Mouse (Mus musculus) hindbrain, embryonic 16.5 days (tissue): ENCODE results near the gene Nxnl1. TPM values are rescaled to one million over a fixed set of nuclear protein-coding genes. Genes with fewer than 3 reads are reported as not detected.
A peak's percentile ranks its signal among the peaks of the same experiment; 100 is the strongest.

Source experiments
- ATAC-seq: fragments of 200-750 bp; cut with Nextera tagmentation; 2 replicates; pipeline ENCODE4 v1.8.0; 2017; ENCODE audit warnings: moderate TSS enrichment, moderate library complexity
- H3K27ac ChIP-seq: fragments of 300-500 bp; sonication (generic); 2 replicates; pipeline ENCODE4 v1.5.1; 2014; ENCODE audit warnings: low read depth, mild to moderate bottlenecking, control low read depth, low read length, moderate library complexity
- H3K27me3 ChIP-seq: fragments of 300-500 bp; sonication (generic); replicated peaks from 2 replicates; pipeline ENCODE4 v1.6.1; 2014; ENCODE audit warnings: low read length; ENCODE audit not compliant: control insufficient read depth, insufficient read depth
- H3K36me3 ChIP-seq: fragments of 300-500 bp; sonication (generic); 2 replicates; pipeline ENCODE4 v1.6.1; 2014; ENCODE audit warnings: mild to moderate bottlenecking, low read length, moderate library complexity, mixed read lengths; ENCODE audit not compliant: control insufficient read depth, insufficient read depth
- H3K4me1 ChIP-seq: fragments of 300-500 bp; sonication (generic); 2 replicates; pipeline ENCODE4 v1.6.1; 2014; ENCODE audit warnings: low read depth, low read length; ENCODE audit not compliant: control insufficient read depth, insufficient read depth
- H3K4me2 ChIP-seq: fragments of 300-500 bp; sonication (generic); 2 replicates; pipeline ENCODE4 v1.6.1; 2014; ENCODE audit warnings: mild to moderate bottlenecking, low read length, control low read depth, moderate library complexity
- H3K4me3 ChIP-seq: fragments of 300-500 bp; sonication (generic); 2 replicates; pipeline ENCODE4 v1.5.1; 2014; ENCODE audit warnings: mild to moderate bottlenecking, low read length, control low read depth, moderate library complexity
- H3K9ac ChIP-seq: fragments of 300-500 bp; sonication (generic); 2 replicates; pipeline ENCODE4 v1.6.1; 2014; ENCODE audit warnings: low read depth, mild to moderate bottlenecking, control low read depth, low read length, moderate library complexity
- H3K9me3 ChIP-seq: fragments of 300-500 bp; sonication (generic); 2 replicates; pipeline ENCODE4 v1.6.1; 2014; ENCODE audit warnings: mild to moderate bottlenecking, low read length, moderate library complexity; ENCODE audit not compliant: control insufficient read depth
- WGBS: fragments of 180-500 bp; shearing (Covaris S2); extraction: QIAGEN DNeasy Blood & Tissue Kit; methylation state at CpG from one replicate; pipeline ENCODE4 v1.1.7; 2014; 5-methylcytosine and 5-hydroxymethylcytosine counted together
- polyA plus RNA-seq: library from polyadenylated mRNA; unstranded; fragments of >200 nt; fragmentation: Nextera tagmentation; extraction: Ambion mirVana; gene quantifications from 2 replicates; pipeline ENCODE4 v1.2.1, GENCODE M21; 2015

The Nxnl1 gene
- polyA plus RNA-seq, result not detected in 2 replicates

- Histone ChIP-seq H3K27me3 (peaks cover 22% of the 10 kb centered on the region), H3K9me3 (peaks cover 2% of the 10 kb centered on the region; the same call in 1 of the 2 replicates), H3K27ac (no peak within 1 kb of the TSS), H3K4me3 (no peak within 1 kb of the TSS), H3K36me3 (no peaks in the 10 kb centered on the region), H3K9ac (no peak within 1 kb of the TSS), H3K4me2 (no peak within 1 kb of the TSS), H3K4me1 (peaks cover 20% of the 10 kb centered on the region)
- 79% methylated on average over 3 of the region's 3 CpGs for WGBS
- ATAC-seq, result no peak
Measured at GRCm38 (mm10) chr8:71566501-71566900, at the start of gene Nxnl1. Gene Nxnl1 (minus strand): TSS chr8:71566601.

GRCm38 (mm10) chr8:71613418-71613817 is 47.0 kb upstream of the Nxnl1 start:
- H3K36me3 ChIP-seq, result peaks cover 32% of the 10 kb centered on the region
- no peak overlapping the region for H3K4me2 ChIP-seq
- WGBS, result 62% methylated on average over 4 of the region's 4 CpGs
- peaks cover 12% of the 10 kb centered on the region for H3K4me1 ChIP-seq
- H3K9ac ChIP-seq, result no peak overlapping the region
- no peaks in the 10 kb centered on the region for H3K27me3 ChIP-seq
- H3K4me3 ChIP-seq, result no peak overlapping the region
- H3K9me3 ChIP-seq, result no peaks in the 10 kb centered on the region
- H3K27ac ChIP-seq, result no peak overlapping the region
- ATAC-seq, result no peak

- no peak overlapping the region for H3K27ac ChIP-seq
- peaks cover 19% of the 10 kb centered on the region for H3K36me3 ChIP-seq
- H3K4me2 ChIP-seq, result peak overlapping the region; percentile 89
- H3K4me3 ChIP-seq, result peak overlapping the region; percentile 87
- H3K27me3 ChIP-seq, result no peaks in the 10 kb centered on the region
- H3K9me3 ChIP-seq, result no peaks in the 10 kb centered on the region
- WGBS, result 29% methylated on average over 5 of the region's 5 CpGs
- H3K4me1 ChIP-seq, result peaks cover 12% of the 10 kb centered on the region
- peak overlapping the region; percentile 89 for H3K9ac ChIP-seq
- ATAC-seq, result no peak
Measured at GRCm38 (mm10) chr8:71612141-71612540, 45.7 kb upstream of the Nxnl1 start.

- ATAC-seq, result peak; percentile 99
- Histone ChIP-seq H3K36me3 (peaks cover 12% of the 10 kb centered on the region; the same call in 1 of the 2 replicates), H3K4me2 (peak within 1 kb of the TSS; percentile 89), H3K4me1 (peaks cover 12% of the 10 kb centered on the region), H3K9me3 (no peaks in the 10 kb centered on the region), H3K4me3 (peak within 1 kb of the TSS; percentile 87), H3K27ac (peak within 1 kb of the TSS; percentile 92), H3K9ac (peak within 1 kb of the TSS; percentile 89), H3K27me3 (no peaks in the 10 kb centered on the region)
- under 1% methylated on average over 64 of the region's 82 CpGs for WGBS
Measured at GRCm38 (mm10) chr8:71610822-71611651, 44.6 kb upstream of the Nxnl1 start, which contains the start of gene Colgalt1. Gene Colgalt1 (plus strand): TSS chr8:71610998.

GRCm38 (mm10) chr8:71604021-71604420 is 37.6 kb upstream of the Nxnl1 start:
- no peak overlapping the region for H3K9ac ChIP-seq
- H3K36me3 ChIP-seq, result no peaks in the 10 kb centered on the region
- H3K27ac ChIP-seq, result no peak overlapping the region
- peaks cover 18% of the 10 kb centered on the region for H3K27me3 ChIP-seq
- no peak overlapping the region for H3K4me3 ChIP-seq
- peaks cover 9% of the 10 kb centered on the region for H3K4me1 ChIP-seq
- ATAC-seq, result no peak
- WGBS, result 55% methylated on average over 7 of the region's 7 CpGs
- no peaks in the 10 kb centered on the region for H3K9me3 ChIP-seq
- no peak overlapping the region for H3K4me2 ChIP-seq

GRCm38 (mm10) chr8:71602666-71603334 is 36.4 kb upstream of the Nxnl1 start:
- H3K9ac ChIP-seq, result peak overlapping the region; percentile 57
- H3K27ac ChIP-seq, result peak overlapping the region; percentile 7; the same call in 1 of the 2 replicates
- peak overlapping the region; percentile 38 for H3K4me3 ChIP-seq
- no peaks in the 10 kb centered on the region for H3K36me3 ChIP-seq
- peak; percentile 74 for ATAC-seq
- peaks cover 18% of the 10 kb centered on the region for H3K27me3 ChIP-seq
- WGBS, result 2% methylated on average over 32 of the region's 32 CpGs
- peak overlapping the region; percentile 59 for H3K4me2 ChIP-seq
- H3K9me3 ChIP-seq, result no peaks in the 10 kb centered on the region
- H3K4me1 ChIP-seq, result peaks cover 9% of the 10 kb centered on the region

- Histone ChIP-seq H3K9me3 (no peaks in the 10 kb centered on the region), H3K27ac (peak overlapping the region; percentile 7; the same call in 1 of the 2 replicates), H3K4me1 (peaks cover 9% of the 10 kb centered on the region), H3K9ac (peak overlapping the region; percentile 57), H3K4me3 (peak overlapping the region; percentile 38), H3K36me3 (no peaks in the 10 kb centered on the region), H3K4me2 (peak overlapping the region; percentile 59), H3K27me3 (peaks cover 18% of the 10 kb centered on the region)
- WGBS, result 4% methylated on average over 56 of the region's 65 CpGs
- ATAC-seq, result no peak; the same call in 1 of the 2 replicates
Measured at GRCm38 (mm10) chr8:71601939-71602665, 35.7 kb upstream of the Nxnl1 start.

GRCm38 (mm10) chr8:71598841-71599240 is 32.4 kb upstream of the Nxnl1 start:
- peaks cover 3% of the 10 kb centered on the region; the same call in 1 of the 2 replicates for H3K36me3 ChIP-seq
- peaks cover 16% of the 10 kb centered on the region for H3K27me3 ChIP-seq
- no peak overlapping the region for H3K4me3 ChIP-seq
- no peaks in the 10 kb centered on the region for H3K9me3 ChIP-seq
- no peak for ATAC-seq
- H3K27ac ChIP-seq, result no peak overlapping the region
- WGBS, result 91% methylated on average over 5 of the region's 5 CpGs
- H3K4me1 ChIP-seq, result peaks cover 18% of the 10 kb centered on the region
- no peak overlapping the region for H3K4me2 ChIP-seq
- H3K9ac ChIP-seq, result no peak overlapping the region
